Mouse (Mus musculus) embryonic facial prominence, embryonic 11.5 days (tissue): Measurements from ENCODE around the gene Ovol3. TPM values are rescaled to one million over a fixed set of nuclear protein-coding genes. Genes with fewer than 3 reads are reported as not detected.
"Not testable (repeated sequence)": the region's sequence is repeated elsewhere in the genome, so short reads cannot be mapped to it uniquely, and the experiment has no call there.

ENCODE experiments used
- ATAC-seq: fragments of 200-750 bp; cut with Nextera tagmentation; replicated peaks from 2 replicates; pipeline ENCODE4 v1.8.0; 2017; ENCODE audit warnings: low read depth; ENCODE audit not compliant: insufficient number of reproducible peaks, low FRiP score, low TSS enrichment
- DNase-seq: peaks from one replicate; pipeline ENCODE4 v3.0.0-alpha.2; 2015; ENCODE audit warnings: low spot score
- H3K27ac ChIP-seq: fragments of 300-500 bp; sonication (generic); replicated peaks from 2 replicates; pipeline ENCODE4 v1.5.1; 2014; ENCODE audit warnings: mild to moderate bottlenecking, low read depth, low read length, control low read depth
- H3K27me3 ChIP-seq: fragments of 300-500 bp; sonication (generic); 2 replicates; pipeline ENCODE4 v1.6.1; 2014; ENCODE audit warnings: mild to moderate bottlenecking, low read length, moderate library complexity, mixed read lengths; ENCODE audit not compliant: control insufficient read depth, insufficient read depth
- H3K36me3 ChIP-seq: fragments of 300-500 bp; sonication (generic); replicated peaks from 2 replicates; pipeline ENCODE4 v1.6.1; 2014; ENCODE audit warnings: low read depth, mild to moderate bottlenecking, low read length, moderate library complexity, mixed read lengths; ENCODE audit not compliant: control insufficient read depth, insufficient read depth
- H3K4me1 ChIP-seq: fragments of 300-500 bp; sonication (generic); 2 replicates; pipeline ENCODE4 v1.6.1; 2014; ENCODE audit warnings: low read length, mixed read lengths; ENCODE audit not compliant: control insufficient read depth, insufficient read depth
- H3K4me2 ChIP-seq: fragments of 300-500 bp; sonication (generic); 2 replicates; pipeline ENCODE4 v1.6.1; 2014; ENCODE audit warnings: low read depth, mild to moderate bottlenecking, control low read depth, low read length, moderate library complexity
- H3K4me3 ChIP-seq: fragments of 300-500 bp; sonication (generic); 2 replicates; pipeline ENCODE4 v1.5.1; 2014; ENCODE audit warnings: low read depth, low read length, control low read depth
- H3K9ac ChIP-seq: fragments of 300-500 bp; sonication (generic); replicated peaks from 2 replicates; pipeline ENCODE4 v1.6.1; 2014; ENCODE audit warnings: mild to moderate bottlenecking, control low read depth, low read length
- H3K9me3 ChIP-seq: fragments of 300-500 bp; sonication (generic); replicated peaks from 2 replicates; pipeline ENCODE4 v1.6.1; 2016; ENCODE audit warnings: mild to moderate bottlenecking, low read length, inconsistent platforms, mixed read lengths; ENCODE audit not compliant: control insufficient read depth
- WGBS: fragments of 180-500 bp; shearing (Covaris S2); extraction: QIAGEN DNeasy Blood & Tissue Kit; methylation state at CpG from one replicate; pipeline ENCODE4 v1.1.7; 2014; 5-methylcytosine and 5-hydroxymethylcytosine counted together
- polyA plus RNA-seq: library from polyadenylated mRNA; unstranded; fragments of >200 nt; fragmentation: Nextera tagmentation; extraction: Ambion mirVana; gene quantifications from 2 replicates; pipeline ENCODE4 v1.2.1, GENCODE M21; 2014

The Ovol3 gene
- polyA plus RNA-seq, 1 experiment from 2014 or later: not detected

DNA sequence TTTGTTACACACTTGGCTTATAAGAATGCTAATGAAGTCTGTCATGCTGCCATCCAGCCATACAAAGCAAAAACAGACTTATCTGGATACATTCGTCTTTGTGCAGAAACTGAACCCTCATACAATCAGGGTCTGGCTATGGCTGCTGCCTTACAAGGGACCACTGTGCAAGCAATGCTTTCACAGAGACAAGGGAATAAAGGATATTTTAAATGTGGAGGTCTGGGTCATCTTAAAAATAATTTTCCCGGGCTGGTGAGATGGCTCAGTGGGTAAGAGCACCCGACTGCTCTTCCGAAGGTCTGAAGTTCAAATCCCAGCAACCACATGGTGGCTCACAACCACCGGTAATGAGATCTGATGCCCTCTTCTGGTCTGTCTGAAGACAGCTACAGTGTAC is 29.2 kb downstream of the Ovol3 start:
- 58% methylated on average over 5 of the region's 5 CpGs for WGBS
- not testable (repeated sequence) for ATAC-seq, H3K9ac ChIP-seq, H3K27me3 ChIP-seq, H3K27ac ChIP-seq, H3K4me1 ChIP-seq, H3K36me3 ChIP-seq, H3K9me3 ChIP-seq, H3K4me3 ChIP-seq, DNase-seq, H3K4me2 ChIP-seq

DNA sequence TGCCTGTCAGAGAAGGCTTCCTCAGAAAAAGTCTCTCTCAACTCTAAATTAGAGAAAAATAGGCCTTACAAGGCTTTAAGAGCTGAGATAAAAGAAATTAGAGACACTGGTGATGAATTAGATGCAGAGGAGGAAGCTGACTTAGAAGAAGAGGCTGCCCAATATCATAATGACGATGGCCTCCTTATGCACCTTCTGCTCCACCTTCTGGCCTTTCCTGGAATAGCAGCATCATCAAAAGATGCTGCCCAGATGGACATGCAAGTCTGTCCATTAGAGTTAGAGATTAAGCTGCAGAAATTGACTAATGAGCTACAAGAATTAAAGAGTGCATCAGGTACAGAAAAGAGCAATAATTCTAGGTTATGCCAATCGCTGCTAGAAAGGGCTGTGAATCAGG is 30.1 kb downstream of the Ovol3 start:
- H3K4me1 ChIP-seq: no peaks in the 10 kb centered on the region
- peak; percentile 70 for DNase-seq

DNA sequence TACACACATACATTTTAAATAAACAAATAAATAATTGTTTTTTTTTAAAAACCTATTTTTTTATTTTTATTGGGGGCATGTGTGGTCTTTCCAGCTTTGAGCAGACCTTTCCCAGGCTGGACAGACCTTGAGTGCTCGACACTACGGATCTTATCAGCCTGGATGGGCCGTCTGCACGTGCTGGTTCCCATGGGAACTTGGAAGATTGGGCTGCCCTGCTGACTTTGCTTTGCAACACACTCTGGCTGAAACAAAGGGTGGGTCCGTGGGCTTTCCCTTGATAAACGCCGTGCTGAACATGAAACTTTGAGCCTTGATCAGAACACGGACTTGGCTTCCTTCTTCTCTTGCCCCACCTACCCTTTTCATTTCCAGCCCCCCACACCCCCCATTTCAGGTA is 31.1 kb downstream of the Ovol3 start:
- Histone ChIP-seq H3K9me3 (no peaks in the 10 kb centered on the region), H3K36me3 (no peaks in the 10 kb centered on the region), H3K4me2 (no peak overlapping the region), H3K27me3 (no peaks in the 10 kb centered on the region), H3K4me1 (no peaks in the 10 kb centered on the region), H3K9ac (no peak overlapping the region), H3K27ac (no peak overlapping the region), H3K4me3 (no peak overlapping the region)
- 55% methylated on average over 8 of the region's 8 CpGs for WGBS
- DNase-seq: no peak
- no peak for ATAC-seq

More for the DNA sequence above, 30.1 kb downstream of the Ovol3 start:
- H3K4me2 ChIP-seq: no peak overlapping the region
- no peaks in the 10 kb centered on the region for H3K9me3 ChIP-seq
- no peak overlapping the region for H3K9ac ChIP-seq
- no peaks in the 10 kb centered on the region for H3K36me3 ChIP-seq
- 6% methylated on average over 2 of the region's 2 CpGs for WGBS
- ATAC-seq: no peak
- no peak overlapping the region for H3K27ac ChIP-seq
- H3K27me3 ChIP-seq: no peaks in the 10 kb centered on the region
- no peak overlapping the region for H3K4me3 ChIP-seq

DNA sequence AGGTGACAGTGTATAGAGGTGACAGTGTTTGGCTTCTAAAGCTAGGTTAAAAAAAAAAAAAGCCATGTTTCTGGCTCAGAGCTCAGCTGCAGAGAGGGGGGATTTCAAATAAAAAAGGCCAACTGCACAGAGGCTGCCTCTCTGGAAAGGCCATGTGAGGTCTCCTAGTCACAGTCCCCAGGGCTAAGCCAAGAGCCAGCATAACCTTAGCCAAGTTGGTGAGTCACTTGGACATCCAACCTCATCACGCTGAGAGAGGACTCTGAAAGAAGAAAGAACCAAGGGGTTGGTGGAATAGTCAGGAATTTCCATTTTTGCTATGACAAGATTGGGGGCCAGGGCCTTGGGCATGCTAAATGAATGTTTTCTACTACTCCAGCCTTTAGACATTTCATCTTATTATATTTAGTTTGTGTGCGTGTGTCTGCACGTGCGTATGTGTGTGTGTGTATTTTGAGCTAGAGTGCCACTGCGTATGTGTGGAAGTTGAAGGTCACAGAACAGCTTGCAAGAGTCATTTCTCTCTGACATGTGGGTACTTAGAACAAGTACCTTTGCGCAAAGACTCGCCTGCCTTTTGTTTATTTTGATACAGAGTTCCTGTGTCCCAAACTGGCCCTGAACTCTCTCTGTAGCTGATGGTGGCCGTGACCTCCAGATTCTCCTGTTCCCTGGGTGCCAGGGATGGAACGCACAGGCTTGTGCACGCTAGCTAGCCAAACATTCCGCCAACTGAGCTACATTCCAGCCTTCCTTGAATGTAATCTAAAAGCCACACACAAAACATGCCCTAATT is 32.4 kb downstream of the Ovol3 start:
- WGBS: 70% methylated on average over 11 of the region's 11 CpGs
- DNase-seq: no peak
- Histone ChIP-seq H3K27ac (no peak overlapping the region), H3K36me3 (no peaks in the 10 kb centered on the region), H3K4me1 (no peaks in the 10 kb centered on the region), H3K27me3 (no peaks in the 10 kb centered on the region), H3K4me2 (no peak overlapping the region), H3K4me3 (no peak overlapping the region), H3K9ac (no peak overlapping the region), H3K9me3 (no peaks in the 10 kb centered on the region)
- ATAC-seq: no peak

DNA sequence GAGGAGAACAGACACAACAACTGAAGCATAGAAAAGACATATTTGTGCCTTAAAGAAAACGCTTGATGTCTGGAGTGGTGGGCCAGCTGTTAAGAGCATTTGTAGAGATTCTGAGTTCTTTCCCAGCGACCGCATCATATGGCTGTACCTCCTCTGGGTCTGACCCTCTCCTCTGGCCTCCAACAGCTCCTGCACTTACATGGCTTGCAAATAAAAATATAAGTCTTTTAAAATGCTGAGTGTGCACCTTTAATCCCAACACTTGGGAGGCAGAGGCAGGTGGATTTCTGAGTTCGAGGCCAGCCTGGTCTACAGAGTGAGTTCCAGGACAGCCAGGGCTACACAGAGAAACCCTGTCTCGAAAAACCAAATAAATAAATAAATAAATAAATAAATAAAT is 34.9 kb downstream of the Ovol3 start:
- not testable (repeated sequence) for H3K36me3 ChIP-seq, H3K27me3 ChIP-seq, H3K27ac ChIP-seq, H3K4me1 ChIP-seq, ATAC-seq, H3K4me2 ChIP-seq, H3K9me3 ChIP-seq, DNase-seq, H3K9ac ChIP-seq, H3K4me3 ChIP-seq
- 85% methylated on average over 5 of the region's 5 CpGs for WGBS

DNA sequence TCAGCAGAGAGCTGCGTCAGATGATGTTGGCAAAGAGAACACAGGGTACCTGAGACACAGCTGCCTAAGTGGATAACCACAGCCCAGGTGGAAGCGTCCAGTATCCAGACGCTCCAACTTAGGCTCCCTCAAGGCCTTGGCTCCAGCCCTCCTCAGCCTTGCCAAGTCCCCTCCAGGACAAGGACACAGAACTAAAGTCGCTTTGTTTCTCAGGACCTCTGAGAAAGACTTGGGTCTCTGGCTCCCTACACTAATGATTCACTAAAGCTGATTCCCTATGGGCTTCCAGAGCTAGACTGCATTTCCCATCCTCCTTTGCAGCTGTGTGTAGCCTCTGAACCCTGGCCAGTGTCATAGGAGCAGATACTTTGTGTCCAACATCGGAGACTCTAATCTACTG is 35.3 kb downstream of the Ovol3 start:
- H3K27ac ChIP-seq: no peak overlapping the region
- H3K36me3 ChIP-seq: no peaks in the 10 kb centered on the region
- no peak overlapping the region for H3K4me2 ChIP-seq
- ATAC-seq (no peak), DNase-seq (no peak)
- H3K4me1 ChIP-seq: no peaks in the 10 kb centered on the region
- 72% methylated on average over 5 of the region's 5 CpGs for WGBS
- no peak overlapping the region for H3K9ac ChIP-seq
- no peaks in the 10 kb centered on the region for H3K9me3 ChIP-seq
- no peaks in the 10 kb centered on the region for H3K27me3 ChIP-seq
- no peak overlapping the region for H3K4me3 ChIP-seq

DNA sequence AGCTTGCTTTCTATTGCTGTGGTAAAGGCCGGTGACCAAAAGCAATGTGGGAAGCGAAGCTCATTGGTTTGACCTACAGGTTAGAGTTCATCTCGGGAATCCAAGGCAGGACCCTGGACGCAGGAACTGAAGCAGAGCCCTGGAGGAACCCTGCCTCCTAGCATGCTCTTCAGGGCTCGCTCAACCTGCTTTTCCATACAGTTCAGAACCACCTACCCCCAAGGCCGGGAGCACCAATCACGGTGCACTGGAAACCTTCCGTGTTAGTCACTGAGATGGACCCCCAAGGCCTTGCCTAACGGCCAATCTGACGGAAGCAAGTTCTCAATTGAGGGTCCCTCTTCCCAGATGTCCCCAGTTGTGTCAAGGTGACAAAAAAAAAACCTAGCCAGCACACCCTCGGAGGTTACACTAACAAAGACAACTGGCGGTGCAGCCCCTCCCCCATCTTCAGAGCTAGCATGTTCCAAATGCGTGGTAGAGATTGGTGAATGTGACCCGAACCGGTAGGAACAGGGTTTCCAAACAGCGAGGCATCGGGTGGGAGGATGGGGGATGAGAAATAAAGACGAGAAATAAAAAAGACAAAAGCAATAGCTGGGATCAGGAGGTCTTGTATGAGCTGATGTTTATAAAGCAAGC is 35.9 kb downstream of the Ovol3 start:
- H3K27me3 ChIP-seq: no peaks in the 10 kb centered on the region
- no peak overlapping the region for H3K9ac ChIP-seq
- 78% methylated on average over 18 of the region's 18 CpGs for WGBS
- ATAC-seq (no peak), DNase-seq (no peak)
- no peak overlapping the region for H3K4me2 ChIP-seq
- no peaks in the 10 kb centered on the region for H3K4me1 ChIP-seq
- no peak overlapping the region for H3K27ac ChIP-seq
- H3K9me3 ChIP-seq: no peaks in the 10 kb centered on the region
- no peak overlapping the region for H3K4me3 ChIP-seq
- H3K36me3 ChIP-seq: no peaks in the 10 kb centered on the region

DNA sequence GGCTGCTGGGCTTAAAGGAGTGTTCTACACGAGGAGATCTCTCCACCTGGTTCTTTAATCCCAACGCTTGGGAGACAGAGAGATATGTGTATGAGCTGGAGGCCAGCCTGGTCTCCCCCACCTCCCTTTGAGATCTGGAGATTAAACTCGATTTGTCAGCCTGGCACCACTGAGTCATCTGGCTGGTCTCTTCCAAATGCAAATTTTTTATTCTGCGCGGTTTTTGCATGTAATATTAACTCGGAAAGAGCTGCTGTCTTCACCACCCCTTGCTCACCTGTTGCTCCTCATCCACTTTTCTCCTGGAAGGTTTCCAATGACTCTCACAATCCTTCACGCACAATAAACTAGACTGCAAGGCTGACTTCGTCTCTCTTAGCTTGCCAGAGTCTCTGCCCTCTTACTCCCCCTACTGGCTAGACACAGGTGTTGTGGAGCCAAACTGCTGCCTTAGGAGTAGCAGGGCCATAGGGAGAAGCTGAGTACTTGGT is 37.0 kb downstream of the Ovol3 start, which contains the start of gene Capns1:
Gene Capns1 (minus strand): TSS at position 331 of the 491 bp plus-strand sequence.
- H3K4me2 ChIP-seq: no peak within 1 kb of the TSS
- DNase-seq: peak; percentile 92
- ATAC-seq: no peak
- H3K27ac ChIP-seq: no peak within 1 kb of the TSS
- no peaks in the 10 kb centered on the region for H3K9me3 ChIP-seq
- H3K36me3 ChIP-seq: no peaks in the 10 kb centered on the region
- no peak within 1 kb of the TSS for H3K4me3 ChIP-seq
- 6% methylated on average over 8 of the region's 8 CpGs for WGBS
- H3K9ac ChIP-seq: no peak within 1 kb of the TSS
- H3K4me1 ChIP-seq: no peaks in the 10 kb centered on the region; the same call in 1 of the 2 replicates
- no peaks in the 10 kb centered on the region for H3K27me3 ChIP-seq
